Mouse (Mus musculus): ENCODE data around the gene Celf2. TPM values are rescaled to one million over a fixed set of nuclear protein-coding genes. Genes with fewer than 3 reads are reported as not detected.

Gene Celf2
- polyA plus RNA-seq, 1 experiment = 127 TPM

DNA sequence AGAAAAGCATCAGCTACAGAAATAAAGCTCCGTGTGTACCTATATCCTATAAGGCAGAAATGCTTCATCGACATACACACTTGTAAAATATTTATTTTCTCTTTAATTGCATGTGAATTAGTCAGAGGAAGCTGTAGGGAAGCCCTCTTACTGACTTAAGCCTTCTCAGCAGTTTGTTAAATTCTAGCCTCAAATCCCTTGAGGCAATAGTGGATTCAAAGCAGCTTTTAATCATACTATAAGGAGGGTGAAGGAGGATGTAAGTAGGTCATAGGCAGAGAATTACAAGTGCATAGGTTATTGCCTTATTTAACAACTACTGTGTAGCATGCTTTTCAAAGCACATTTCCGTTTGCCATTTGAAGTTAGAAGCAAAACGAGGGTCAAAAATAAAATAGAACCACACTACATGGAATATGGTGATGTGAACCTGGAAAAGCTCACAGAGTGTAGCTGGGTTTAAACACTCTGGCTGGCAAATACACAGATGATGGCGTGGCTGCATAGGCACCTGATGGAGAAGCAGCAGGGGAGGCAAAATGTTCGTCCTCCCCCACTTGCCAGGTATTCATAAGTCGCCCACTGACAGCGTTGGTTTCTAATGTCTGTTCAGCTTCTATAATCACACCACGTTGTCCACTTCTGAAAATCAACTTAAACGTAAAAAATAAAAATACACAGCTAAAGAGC, 635.0 kb downstream of the Celf2 start:
- no peak overlapping the region for H3K4me3 ChIP-seq (ENCODE audit: insufficient read depth, low read length)
- H3K4me1 ChIP-seq (ENCODE audit: control insufficient read depth, insufficient read depth, low read length) = no peaks in the 10 kb centered on the region
- TF ChIP-seq CTCF (IDR thresholded peaks at IDR 0.05; ENCODE audit: low read depth, low read length) = no peak
- no peak for TF ChIP-seq POLR2A (IDR thresholded peaks at IDR 0.05; ENCODE audit: borderline replicate concordance, low read depth, low read length)
- H3K27ac ChIP-seq (ENCODE audit: insufficient read depth, low read depth, low read length) = no peak overlapping the region

- no peak overlapping the region for H3K27ac ChIP-seq (ENCODE audit: insufficient read depth, low read depth, low read length)
- no peaks in the 10 kb centered on the region for H3K4me1 ChIP-seq (ENCODE audit: control insufficient read depth, insufficient read depth, low read length)
- TF ChIP-seq CTCF (IDR thresholded peaks at IDR 0.05; ENCODE audit: low read depth, low read length) (no peak), POLR2A (IDR thresholded peaks at IDR 0.05; ENCODE audit: borderline replicate concordance, low read depth, low read length) (no peak)
- H3K4me3 ChIP-seq (ENCODE audit: insufficient read depth, low read length) = no peak overlapping the region
Observed at GRCm38 (mm10) chr2:6873711-6874110, 635.7 kb downstream of the Celf2 start.

- Histone ChIP-seq H3K4me3 (ENCODE audit: insufficient read depth, low read length) (peak overlapping the region; percentile 68), H3K4me1 (ENCODE audit: control insufficient read depth, insufficient read depth, low read length) (no peaks in the 10 kb centered on the region), H3K27ac (ENCODE audit: insufficient read depth, low read depth, low read length) (no peak overlapping the region)
- TF ChIP-seq POLR2A (IDR thresholded peaks at IDR 0.05; ENCODE audit: borderline replicate concordance, low read depth, low read length) (no peak), CTCF (IDR thresholded peaks at IDR 0.05; ENCODE audit: low read depth, low read length) (no peak)
Observed at GRCm38 (mm10) chr2:6872894-6873255, 636.5 kb downstream of the Celf2 start.

GRCm38 (mm10) chr2:6872131-6872893, 637.1 kb downstream of the Celf2 start:
- peak overlapping the region; percentile 68 for H3K4me3 ChIP-seq (ENCODE audit: insufficient read depth, low read length)
- no peaks in the 10 kb centered on the region for H3K4me1 ChIP-seq (ENCODE audit: control insufficient read depth, insufficient read depth, low read length)
- no peak overlapping the region for H3K27ac ChIP-seq (ENCODE audit: insufficient read depth, low read depth, low read length)
- TF ChIP-seq POLR2A (IDR thresholded peaks at IDR 0.05; ENCODE audit: borderline replicate concordance, low read depth, low read length) (no peak), CTCF (IDR thresholded peaks at IDR 0.05; ENCODE audit: low read depth, low read length) (no peak)

DNA sequence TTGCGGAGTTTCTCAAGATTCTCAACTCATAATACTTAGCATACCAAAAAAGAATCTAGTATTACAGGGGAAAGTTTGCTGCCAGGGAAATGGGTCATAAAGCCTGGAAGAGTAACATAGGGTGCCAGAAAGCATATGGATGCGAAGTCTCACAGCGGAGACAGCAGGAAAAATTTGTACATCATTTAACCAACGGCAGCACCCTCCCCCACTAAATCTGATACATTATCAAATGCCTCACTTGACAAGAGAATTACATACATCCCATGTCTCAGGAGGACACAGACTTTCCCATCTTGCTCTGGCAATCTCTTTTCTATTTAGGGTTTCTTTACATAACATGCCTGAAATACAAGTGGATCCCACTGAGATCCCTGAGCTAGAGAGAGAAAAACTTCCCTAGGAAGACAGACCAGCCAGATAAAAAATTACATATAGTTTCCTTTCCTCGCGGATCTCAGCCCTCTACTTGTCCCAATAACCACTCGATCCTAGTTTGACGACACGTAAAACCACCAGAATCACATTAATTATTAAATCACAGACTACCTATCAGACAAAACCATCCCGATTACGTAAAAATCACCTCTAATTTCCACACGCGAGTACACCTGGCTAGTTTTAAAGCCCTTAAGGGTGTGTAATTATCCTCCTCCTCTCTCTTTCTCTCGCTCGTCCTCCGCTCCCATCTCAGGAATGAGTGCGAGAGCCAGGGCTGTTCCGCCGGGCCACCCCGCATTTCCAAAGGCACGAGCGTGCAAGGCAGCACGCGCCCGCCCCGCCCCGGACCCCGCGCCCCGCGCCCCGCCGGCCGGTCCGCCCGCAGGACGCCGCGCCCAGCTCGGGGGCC, 637.9 kb downstream of the Celf2 start:
- Histone ChIP-seq H3K27ac (ENCODE audit: insufficient read depth, low read depth, low read length) (no peak overlapping the region), H3K4me1 (ENCODE audit: control insufficient read depth, insufficient read depth, low read length) (no peaks in the 10 kb centered on the region), H3K4me3 (ENCODE audit: insufficient read depth, low read length) (peak overlapping the region; percentile 68)
- no peak for TF ChIP-seq POLR2A (IDR thresholded peaks at IDR 0.05; ENCODE audit: borderline replicate concordance, low read depth, low read length)
- no peak for TF ChIP-seq CTCF (IDR thresholded peaks at IDR 0.05; ENCODE audit: low read depth, low read length)

- no peak overlapping the region for H3K4me3 ChIP-seq (ENCODE audit: insufficient read depth, low read length)
- no peaks in the 10 kb centered on the region for H3K4me1 ChIP-seq (ENCODE audit: control insufficient read depth, insufficient read depth, low read length)
- H3K27ac ChIP-seq (ENCODE audit: insufficient read depth, low read depth, low read length) = no peak overlapping the region
- no peak for TF ChIP-seq POLR2A (IDR thresholded peaks at IDR 0.05; ENCODE audit: borderline replicate concordance, low read depth, low read length)
- TF ChIP-seq CTCF (IDR thresholded peaks at IDR 0.05; ENCODE audit: low read depth, low read length) = no peak
Observed at GRCm38 (mm10) chr2:6869956-6870710, 639.2 kb downstream of the Celf2 start.

GRCm38 (mm10) chr2:6867297-6867696, 642.1 kb downstream of the Celf2 start:
- no peak for TF ChIP-seq CTCF (IDR thresholded peaks at IDR 0.05; ENCODE audit: low read depth, low read length)
- TF ChIP-seq POLR2A (IDR thresholded peaks at IDR 0.05; ENCODE audit: borderline replicate concordance, low read depth, low read length) = no peak
- H3K4me1 ChIP-seq (ENCODE audit: control insufficient read depth, insufficient read depth, low read length) = no peaks in the 10 kb centered on the region
- H3K4me3 ChIP-seq (ENCODE audit: insufficient read depth, low read length) = no peak overlapping the region
- no peak overlapping the region for H3K27ac ChIP-seq (ENCODE audit: insufficient read depth, low read depth, low read length)

DNA sequence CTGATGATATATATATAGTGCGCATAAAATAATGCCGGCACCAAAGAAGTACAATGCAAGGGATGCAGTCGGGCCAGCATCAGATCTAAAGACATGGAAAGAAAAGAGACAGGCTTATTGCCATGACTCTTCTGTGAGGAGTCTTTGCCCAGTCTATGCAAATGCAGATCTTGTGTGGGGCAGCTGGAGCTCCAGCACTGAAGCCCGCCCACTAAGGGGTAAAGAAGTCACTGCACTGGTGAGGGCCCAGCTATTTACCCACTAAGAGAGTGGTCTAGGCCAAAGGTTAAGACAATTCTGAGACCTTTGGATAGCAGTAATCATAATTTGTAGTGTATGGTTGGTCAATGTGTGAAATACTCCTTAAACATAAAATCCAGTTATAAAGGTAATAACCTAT, 643.6 kb downstream of the Celf2 start:
- TF ChIP-seq CTCF (IDR thresholded peaks at IDR 0.05; ENCODE audit: low read depth, low read length) = no peak
- no peak for TF ChIP-seq POLR2A (IDR thresholded peaks at IDR 0.05; ENCODE audit: borderline replicate concordance, low read depth, low read length)
- H3K27ac ChIP-seq (ENCODE audit: insufficient read depth, low read depth, low read length) = no peak overlapping the region
- H3K4me1 ChIP-seq (ENCODE audit: control insufficient read depth, insufficient read depth, low read length) = no peaks in the 10 kb centered on the region
- no peak overlapping the region for H3K4me3 ChIP-seq (ENCODE audit: insufficient read depth, low read length)

- Histone ChIP-seq H3K27ac (ENCODE audit: insufficient read depth, low read depth, low read length) (no peak overlapping the region), H3K4me3 (ENCODE audit: insufficient read depth, low read length) (no peak overlapping the region), H3K4me1 (ENCODE audit: control insufficient read depth, insufficient read depth, low read length) (no peaks in the 10 kb centered on the region)
- TF ChIP-seq CTCF (IDR thresholded peaks at IDR 0.05; ENCODE audit: low read depth, low read length) (no peak), POLR2A (IDR thresholded peaks at IDR 0.05; ENCODE audit: borderline replicate concordance, low read depth, low read length) (no peak)
Observed at GRCm38 (mm10) chr2:6850102-6850644, 659.2 kb downstream of the Celf2 start.

Measured in bone marrow macrophage, adult 2 months (primary cell).